Mouse (Mus musculus) T-helper 1 cell (primary cell): ENCODE data around the gene Myo1h.

Experiments used
- in situ Hi-C: fragments of 300-600 bp; cut with MboI, MseI; formaldehyde crosslinking; loops from one replicate; pipeline ENCODE4 v1.15.1; 2025; ENCODE audit warnings: high pct_unique_total_duplicates

Myo1h gene

DNA sequence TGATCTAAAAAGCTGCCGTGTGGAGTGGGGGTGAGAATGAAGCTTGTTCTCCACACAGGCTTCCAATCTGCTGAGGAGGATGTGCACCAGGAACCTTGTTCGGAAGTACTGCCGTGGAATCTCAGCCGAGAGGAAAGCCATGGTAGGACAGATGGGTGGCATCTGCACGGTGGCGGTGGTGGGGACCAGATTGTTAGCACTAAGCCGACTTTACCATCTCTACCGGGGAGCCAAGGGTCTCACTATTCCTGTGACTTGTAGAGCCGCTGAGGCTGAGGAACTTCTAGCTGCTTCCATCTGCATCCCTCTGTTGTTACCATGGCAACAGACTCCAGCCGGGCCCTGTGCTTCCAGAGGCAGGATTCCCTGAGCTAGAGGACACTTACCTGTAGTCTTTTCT lies 69.9 kb downstream of the Myo1h start:
- in situ Hi-C loops: no loop called here

DNA sequence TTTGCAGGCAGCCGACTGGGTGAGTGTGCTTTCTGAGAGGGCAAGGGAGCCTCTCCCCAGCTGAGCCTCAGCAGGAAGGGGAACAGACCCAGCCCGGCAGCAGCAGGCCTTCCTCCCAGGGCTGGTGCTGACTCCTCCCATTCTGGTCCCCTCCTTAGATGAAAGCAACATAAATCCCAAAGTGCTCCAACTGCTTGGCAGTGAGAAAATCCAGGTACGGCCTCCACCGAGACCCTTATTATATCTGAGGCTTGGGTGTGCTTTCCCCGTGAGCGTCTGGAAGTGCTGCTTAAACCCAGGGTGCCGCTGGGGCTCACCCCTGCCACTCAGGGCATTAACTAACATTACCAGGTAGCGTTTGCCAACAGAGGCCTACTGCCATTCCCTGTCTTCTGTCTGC lies 70.6 kb downstream of the Myo1h start:
- in situ Hi-C loops: no loop called here

DNA sequence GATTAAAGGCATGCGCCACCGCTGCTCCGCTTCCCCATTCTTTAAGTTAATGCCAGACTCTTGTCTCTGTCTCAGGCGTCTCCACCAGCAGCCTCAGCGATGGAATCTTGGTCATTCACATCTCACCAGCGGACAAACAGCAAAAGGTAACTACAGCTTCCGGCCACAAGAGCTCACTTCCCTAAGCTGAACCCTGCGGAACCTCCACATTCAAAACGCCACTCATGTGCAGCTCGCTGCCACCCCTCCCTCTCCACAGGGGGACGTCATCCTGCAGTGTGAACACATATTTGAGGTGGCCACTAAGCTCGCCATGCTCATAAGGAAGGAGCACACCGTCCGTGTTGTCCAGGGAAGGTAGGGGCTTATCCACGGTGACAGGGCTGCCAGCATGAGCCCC lies 72.0 kb downstream of the Myo1h start:
- in situ Hi-C loops: no loop called here

DNA sequence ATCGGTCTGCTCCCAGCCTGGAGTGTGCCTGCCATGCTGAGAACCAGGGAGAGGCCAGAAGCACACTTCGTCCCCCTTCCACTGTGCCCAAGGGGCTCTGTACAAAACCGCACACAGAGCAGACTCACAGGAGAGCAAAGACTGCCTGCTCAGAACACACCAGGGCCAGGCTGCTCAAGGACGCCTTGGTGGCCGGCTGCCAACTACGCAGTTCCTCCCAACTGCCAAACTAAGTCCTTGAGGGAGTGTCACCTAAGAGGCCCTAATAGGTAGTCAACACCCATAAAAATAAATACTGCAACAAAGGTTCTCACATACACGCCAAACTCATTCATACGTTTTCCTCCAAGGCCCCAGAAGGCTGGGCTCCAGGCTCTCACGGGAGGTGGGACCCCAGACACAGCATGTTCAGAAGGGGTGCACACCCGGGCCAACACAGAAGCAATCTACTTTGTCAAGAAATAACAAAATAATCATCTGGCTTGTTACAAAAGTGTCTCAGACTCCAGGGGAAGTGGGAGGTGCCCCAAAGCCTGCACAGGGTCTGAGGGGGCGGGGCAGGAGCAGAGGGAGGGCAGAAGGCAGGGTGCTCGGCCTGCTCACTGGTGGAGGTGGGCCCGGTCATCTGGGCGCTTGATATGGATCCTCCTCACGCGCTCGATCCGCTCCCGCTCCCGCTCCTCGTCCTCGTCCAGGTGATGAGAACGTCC lies 76.2 kb downstream of the Myo1h start:
- in situ Hi-C loops: no loop called here

DNA sequence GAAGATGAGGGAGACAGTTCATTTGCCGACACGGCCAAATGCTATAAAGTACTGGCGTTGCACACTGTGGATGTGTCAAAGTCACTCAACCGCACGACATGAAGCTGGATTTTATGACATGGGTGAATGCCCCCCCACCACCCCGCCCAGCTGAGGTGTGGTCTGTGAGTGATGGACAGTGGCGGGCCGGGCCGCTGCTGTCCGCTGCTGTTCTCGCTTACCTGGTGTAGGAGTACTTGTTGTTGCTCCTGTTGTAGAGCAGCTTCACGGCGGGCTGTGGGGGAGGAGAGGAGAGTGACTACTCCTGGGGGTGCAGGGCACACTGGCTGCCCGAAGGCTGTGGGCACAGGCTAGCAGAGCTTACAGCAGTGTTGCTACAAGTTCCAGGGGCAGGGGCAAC lies 79.2 kb downstream of the Myo1h start:
- in situ Hi-C loops: no loop called here

DNA sequence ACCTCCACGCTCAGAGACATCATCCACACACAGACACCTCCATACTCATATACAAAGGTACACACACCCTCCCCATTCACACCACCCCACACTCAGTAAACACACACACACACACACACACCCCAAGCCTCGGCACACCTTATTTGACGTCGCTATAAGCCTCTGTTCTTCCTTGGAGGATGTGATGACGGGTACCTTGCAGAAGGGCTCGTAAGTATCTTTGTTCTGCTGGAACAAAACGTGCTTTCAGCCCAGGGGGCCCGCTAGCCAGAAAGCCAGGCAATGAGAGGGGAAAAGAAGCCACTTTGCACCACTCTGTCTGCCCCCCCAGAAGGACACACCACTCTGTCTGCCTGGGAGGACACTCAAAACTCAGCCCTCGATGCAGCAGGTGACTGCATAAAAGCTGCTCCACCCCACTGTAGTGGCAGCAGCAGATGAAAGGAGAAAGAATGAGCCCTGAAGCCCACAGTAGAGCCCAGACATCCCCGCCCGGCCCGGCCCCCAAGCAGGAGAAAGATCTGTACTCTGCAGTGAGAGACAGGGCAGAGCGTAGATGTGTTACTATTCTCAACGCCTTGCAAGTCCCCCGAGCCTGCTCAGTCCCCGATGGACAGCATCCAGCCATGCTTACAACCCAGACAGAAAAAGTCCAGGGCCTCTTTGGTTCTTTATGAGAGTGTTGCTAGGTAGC lies 80.0 kb downstream of the Myo1h start:
- in situ Hi-C loops: no loop called here

DNA sequence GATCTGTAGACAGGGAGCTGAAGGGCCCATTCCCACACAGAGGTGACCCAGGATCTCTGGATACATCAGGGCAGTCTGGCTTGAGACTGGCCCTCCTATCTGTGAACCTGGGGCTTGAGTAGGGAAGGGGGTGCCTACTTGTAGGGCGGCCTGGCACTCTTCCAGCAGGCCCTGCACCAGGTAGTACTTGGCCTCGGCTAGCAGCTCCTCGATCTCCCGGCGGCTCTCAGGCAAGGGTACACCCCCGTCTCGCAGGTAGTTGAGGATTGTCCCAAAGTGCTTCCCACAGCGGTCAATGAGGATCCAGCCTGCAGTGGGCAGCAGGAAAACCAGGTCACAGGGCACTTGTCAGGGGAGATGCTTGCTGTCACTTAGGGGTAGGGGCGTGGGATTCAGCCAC lies 81.0 kb downstream of the Myo1h start:
- in situ Hi-C loops: no loop called here

DNA sequence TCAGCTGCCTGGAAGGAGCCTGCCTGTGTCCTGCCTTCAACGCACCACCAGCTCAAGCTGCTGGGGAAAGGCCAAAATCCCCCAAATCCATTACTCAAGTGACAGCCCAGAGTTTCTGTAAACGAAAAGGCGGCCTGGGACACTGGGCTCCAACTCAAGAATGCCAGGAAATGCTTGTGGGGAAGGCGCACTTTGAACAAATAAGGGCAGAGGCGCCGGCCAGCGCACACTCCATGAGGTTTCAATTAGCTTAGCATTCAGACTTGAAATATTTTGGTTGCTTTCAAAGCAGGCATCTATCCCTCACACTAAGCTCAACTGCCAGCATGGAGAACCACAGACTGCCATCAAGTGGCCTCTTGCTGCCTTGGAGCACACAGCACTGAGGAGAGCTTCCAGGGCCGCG lies 81.4 kb downstream of the Myo1h start:
- in situ Hi-C loops: no loop called here

DNA sequence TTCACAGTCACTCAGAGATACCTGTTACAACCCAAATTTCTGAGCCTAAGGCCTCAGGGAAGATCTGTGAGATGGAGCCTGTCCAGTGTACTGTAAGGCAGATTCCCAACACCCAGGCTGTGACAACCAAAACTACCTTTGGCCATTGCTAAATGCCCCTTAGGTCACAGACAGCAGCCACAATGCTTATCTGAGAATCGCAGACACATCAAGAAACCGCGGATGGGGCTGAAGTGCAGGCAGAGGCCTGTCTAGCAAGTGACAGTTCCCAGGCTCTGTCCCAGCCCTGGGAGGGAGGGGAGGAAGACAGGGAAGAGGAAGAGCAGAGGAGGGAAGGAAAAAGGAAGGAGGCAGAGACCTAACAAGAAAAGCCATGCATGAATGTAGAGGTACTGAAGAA lies 82.4 kb downstream of the Myo1h start:
- in situ Hi-C loops: no loop called here

DNA sequence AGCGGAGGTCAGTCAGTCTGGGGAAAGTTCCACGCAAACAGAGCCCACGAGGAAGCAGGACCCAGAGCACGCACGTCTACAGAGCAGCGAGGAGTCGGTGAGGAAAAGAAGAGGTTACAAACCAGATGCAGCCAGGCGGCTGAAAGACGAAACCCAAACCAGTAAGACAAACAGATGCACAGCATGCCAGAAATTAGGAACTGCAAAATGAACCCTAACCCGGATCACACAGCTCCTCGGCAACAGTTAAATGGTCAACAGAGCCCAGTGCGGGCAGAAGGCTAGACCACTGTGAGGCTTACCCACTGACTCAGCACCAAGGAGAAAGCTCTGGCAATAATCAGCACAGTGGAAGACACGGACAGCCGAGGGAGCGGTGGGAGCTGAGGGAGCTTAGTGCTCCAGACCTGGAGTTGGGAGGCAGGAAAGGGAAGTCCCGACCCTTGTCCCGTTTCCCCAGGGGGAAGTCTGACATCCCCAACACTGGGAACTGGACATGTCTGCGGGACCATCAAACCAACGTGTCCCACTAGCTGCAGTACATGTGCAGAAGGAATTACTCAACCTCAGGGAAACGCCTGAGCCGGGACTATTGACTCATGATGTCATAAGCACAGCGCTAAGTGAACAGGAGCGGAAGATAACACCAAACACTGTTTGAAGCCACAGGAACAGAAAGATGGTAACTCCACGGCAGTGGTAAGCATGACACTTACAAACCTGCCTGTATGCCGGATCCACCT lies 82.9 kb downstream of the Myo1h start:
- in situ Hi-C loops: no loop called here

DNA sequence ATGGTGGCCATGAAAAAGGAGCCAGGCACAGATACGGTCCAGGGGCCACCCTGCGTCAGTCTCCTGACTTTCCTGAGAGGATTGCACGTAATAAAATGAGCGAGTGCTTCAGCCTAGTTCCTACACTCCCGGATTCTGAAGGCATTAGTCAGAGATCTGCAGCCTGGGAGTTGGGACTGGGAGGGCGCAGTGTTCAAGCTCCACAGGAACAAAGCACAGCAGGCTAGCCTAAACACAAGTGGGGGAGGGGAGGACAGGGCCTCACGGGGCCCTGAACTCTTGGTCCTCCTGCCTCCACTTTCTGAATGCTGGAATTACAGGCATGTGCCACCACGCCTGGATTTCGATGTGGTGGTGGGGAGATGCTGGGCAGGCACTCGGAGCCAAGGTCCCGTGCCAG lies 83.6 kb downstream of the Myo1h start:
- in situ Hi-C loops: no loop called here

DNA sequence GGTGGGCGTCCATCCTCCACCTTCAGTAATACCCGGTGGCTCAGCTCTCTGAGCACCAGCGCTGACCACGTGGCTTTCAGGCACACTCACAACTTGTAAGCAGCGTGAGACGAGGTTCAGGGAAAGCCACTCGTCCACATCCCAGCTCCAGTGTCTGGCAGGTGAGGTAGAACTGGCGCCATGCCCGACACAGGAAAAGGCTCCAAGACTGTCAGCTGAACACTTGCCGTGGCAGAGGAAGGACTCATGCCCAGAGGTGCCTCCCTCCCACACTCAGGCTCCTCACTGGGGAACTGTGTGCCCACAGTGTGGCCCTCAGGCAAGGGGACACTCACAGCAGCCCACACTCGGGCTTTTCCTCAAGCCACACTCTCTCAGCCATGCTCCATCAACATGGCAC lies 84.2 kb downstream of the Myo1h start:
- in situ Hi-C loops: no loop called here

DNA sequence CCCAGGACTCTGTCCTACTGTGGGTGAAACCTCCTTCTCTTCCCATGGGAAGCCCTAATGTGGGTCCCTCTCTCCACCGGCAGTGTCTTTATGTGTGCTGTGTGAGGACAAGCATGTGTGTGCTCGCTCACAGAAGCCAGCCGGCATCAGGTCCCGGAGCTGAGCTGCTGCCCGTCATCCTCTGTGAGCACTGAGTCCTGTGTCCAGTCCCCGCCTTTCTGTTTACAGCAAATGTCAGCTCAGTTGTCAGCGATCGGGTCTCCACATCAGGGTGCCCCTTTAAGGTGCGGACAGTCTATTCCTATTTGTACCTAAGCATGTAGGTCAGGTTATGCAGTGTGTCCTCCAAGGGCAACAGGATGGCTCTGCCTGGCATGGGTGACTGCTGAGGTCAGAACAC lies 84.6 kb downstream of the Myo1h start:
- in situ Hi-C loops: no loop called here

DNA sequence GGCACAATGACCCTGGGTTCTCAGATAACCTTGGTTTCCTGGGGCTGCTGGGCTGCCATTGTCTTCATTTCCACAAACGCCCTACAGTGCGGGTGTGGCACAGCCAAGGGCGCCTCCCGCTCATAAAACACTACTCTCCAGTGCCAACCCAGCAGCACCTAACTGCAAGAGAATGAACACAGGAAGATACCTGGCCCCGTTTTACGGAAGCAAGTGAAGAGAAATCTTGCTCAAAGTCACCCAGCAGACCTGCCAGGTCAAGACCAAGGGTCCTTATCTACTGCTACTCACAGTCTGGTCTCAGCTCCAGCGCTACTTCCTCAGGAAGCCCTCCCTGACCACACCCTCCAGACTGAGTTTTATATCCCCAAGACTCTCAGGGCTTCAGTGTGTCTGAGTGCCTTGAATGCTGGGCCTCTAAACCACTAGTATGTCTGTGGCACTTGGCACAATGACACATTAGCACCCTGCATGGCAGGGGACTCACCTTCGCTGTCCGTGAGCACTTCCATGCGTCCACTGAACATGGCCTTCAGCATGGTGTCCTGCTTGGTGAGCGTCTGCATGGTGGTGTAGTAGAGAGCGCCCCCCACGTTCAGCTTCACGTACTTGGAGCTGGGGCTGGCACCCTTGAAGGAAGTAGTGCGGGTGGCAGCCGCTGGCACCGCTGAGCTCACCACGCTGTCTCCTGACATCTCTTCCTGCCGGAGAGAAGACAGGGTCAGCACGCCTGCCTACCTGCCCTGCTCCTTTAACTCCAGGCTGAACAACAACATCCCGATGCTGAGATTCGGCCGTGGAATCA lies 85.6 kb downstream of the Myo1h start:
- in situ Hi-C loops: no loop called here

DNA sequence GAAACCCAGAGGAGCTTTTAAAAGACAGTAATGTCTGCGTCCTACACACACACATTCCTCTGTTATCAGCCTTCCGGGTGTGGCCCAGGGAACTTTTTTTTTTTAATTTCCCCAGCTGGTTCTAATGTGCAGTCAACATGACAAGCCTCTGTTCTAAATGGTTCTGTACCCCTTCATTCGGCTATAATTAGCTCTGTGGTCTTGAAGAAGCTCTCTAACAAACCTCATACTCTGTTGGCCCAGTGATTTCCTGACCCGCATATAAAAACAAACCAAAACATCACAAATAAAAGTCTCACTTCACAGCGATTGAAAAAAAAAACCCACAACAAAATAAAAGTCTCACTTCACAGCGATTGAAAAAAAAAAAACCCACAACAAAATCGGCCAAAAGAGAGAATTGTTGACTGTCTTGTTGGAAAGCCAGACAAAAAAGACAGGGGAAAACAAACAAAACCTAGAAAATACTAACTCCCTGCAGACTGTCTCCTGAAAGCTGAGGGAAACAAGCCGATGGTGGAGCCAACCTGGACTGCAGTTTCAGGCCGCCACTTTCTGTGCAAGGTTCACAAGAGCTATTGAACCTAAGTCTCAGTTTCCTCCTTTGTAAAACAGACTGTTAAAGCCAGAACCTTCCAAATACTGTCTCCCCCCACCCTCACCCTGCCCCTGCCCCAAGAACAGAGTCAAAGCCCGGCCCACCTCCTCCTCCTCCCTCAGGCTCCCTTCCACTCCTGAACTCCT lies 89.4 kb downstream of the Myo1h start:
- in situ Hi-C loops: no loop called here

DNA sequence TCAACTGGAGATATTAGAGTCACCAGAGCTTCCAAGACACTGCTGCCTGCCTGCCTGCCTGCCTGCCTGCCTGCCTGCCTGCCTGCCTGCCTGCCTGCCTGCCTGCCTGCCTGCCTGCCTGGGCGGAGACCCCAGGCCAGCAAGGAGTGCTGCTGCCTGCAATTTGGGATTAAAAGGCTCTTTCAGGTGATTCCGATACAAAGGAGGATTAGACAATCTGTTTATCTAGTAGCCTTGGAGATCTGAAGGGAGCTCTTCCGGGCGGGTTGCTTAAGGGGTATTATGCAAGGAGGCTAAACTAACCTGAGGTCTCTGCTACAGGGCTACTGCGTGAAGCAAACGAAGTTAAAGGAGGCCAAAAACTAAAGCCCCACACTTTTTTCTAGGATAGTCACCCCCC lies 90.0 kb downstream of the Myo1h start:
- in situ Hi-C loops: no loop called here

DNA sequence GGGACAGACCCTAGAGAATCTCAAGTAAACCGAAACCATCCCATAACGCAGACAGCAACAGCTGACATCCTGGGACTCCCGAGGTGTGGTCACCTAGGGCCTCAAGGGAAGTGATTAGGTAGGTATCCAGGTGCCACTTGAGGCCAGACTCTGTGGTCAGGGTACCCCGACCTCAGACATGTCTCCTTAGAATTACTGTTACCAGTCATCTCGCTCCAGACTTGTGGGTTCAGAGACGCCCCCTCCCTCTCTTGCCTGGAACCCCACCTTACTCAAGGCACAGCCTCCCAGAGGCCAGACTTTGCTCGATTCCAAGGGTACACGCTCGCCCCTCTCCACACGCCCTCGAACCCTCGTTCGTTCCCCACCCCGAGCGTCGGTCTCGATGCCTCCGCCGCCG lies 90.8 kb downstream of the Myo1h start:
- in situ Hi-C loops: loop anchor here (5.0 kb wide), 1 partner anchor 57 kb away; no protein-coding TSS in a partner anchor

DNA sequence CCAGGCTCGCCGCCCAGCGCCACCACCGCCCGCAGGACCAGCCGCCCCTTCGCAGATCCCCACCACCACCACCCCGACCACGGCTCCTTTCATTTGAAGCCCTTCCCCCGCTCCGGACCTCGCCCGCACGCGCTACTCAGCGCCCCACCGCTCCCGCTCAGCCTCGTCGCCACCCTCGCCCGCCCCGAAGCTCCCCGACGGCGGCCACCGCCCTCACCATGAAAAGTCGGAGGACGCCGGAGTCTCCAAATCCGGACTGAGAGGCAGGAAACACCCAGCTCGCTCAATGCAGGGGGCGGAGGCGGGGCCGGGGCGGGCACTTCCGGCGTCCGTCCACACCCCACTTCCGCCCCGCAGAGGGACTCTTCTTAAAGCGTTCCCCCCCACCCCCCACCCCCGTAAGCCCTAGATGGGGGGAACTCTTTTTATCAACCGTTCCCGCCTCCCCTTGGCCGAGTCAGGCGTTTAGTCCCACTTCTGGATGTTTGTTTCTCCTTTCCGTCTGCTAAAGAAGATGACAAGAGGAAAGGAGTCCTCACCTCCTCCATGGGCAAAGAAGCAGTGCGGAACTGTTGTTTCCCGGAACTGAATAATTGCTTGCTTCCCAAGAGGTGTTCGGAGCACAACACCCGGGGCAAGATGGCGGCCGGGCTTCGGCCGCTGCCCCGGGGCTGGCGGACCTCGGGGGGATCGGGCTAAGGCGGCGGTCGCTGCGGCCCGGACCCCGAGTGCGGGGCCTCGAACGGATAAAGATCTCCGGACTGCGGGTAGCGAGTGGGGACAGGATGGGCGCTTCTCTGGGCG lies 91.4 kb downstream of the Myo1h start, which contains the start of the genes Kctd10 and Ube3b:
Kctd10 (minus strand) TSS at position 300 of the 804 bp plus-strand sequence.
Ube3b (plus strand) TSS at position 399 of the 804 bp plus-strand sequence.
- in situ Hi-C loops: loop anchor here (5.0 kb wide), 1 partner anchor 58 kb away; no protein-coding TSS in a partner anchor

DNA sequence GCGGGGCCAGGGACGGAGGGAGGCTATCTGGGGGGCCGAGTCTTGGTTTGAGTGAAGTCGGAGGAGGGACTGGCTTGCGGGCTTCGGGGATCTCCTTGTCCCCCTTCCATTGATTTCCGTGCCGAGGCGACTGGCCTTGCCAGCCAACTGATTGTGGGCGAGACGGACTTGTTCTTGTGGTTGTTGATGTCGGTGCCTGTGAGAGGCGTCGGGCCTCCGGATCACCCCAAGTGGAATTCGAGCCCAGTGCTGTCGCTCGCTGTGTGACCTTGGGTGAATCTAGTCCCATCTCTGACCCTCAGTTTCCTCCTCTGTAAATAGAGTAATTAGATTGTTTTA lies 92.0 kb downstream of the Myo1h start:
- in situ Hi-C loops: loop anchor here (5.0 kb wide), 1 partner anchor 59 kb away; no protein-coding TSS in a partner anchor
